Mouse (Mus musculus): ENCODE results near the gene Hes5.

The Hes5 gene

DNA sequence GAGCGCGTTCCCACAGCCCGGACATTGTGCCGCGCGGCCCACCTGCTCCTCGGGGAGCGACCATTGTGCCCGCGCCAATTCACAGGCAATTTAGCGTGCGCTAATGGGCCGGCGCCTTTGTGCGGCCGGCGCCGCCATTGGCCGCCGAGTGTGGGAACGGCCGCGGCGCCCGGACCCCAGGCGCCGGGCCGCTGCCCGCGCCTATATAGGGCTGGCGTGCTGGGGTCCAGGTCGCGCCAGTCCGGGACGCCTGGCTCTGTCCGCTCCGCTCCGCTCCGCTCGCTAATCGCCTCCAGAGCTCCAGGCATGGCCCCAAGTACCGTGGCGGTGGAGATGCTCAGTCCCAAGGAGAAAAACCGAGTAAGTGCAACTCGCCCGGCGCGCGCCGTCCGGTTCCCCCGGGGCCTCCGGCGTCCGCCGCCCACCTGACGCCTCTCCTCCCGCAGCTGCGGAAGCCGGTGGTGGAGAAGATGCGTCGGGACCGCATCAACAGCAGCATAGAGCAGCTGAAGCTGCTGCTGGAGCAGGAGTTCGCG lies at the start of gene Hes5:
Gene Hes5, plus strand, starts transcription at position 234 of the 536 bp plus-strand sequence.
- DNase-seq (ENCODE audit: low spot score in 2 of 2) = peak in 1 of 2 experiments; percentile 61

GRCm38 (mm10) chr4:154911644-154912043 lies 49.1 kb upstream of the Hes5 start:
- no peak for DNase-seq (ENCODE audit: low spot score in 2 of 2)

- DNase-seq (ENCODE audit: low spot score in 2 of 2) = no peak
These were observed 46.9 kb upstream of the Hes5 start for GRCm38 (mm10) chr4:154913845-154914244.

DNA sequence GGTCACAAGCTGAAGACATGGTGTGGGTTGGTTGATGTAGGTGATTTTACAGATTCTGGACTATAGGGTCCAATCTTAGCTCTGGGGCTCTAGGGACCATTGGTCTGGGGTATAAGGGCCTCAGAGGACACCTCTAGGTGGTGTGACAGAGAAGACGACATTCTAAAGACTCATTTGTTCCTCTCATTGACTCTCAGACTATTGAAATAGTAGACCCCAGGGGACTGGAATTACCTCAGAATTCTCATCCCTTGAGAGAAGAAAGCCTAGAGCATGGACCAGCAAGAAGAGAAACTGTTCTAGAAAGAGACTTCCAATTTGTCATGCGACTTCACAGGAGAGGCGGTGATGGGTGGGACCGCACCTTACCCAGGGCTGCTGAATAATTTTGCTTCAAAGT lies 46.5 kb upstream of the Hes5 start:
- DNase-seq (ENCODE audit: low spot score in 2 of 2) = no peak

- no peak for DNase-seq (ENCODE audit: low spot score in 2 of 2)
These were observed 46.0 kb upstream of the Hes5 start for GRCm38 (mm10) chr4:154914707-154915106.

DNA sequence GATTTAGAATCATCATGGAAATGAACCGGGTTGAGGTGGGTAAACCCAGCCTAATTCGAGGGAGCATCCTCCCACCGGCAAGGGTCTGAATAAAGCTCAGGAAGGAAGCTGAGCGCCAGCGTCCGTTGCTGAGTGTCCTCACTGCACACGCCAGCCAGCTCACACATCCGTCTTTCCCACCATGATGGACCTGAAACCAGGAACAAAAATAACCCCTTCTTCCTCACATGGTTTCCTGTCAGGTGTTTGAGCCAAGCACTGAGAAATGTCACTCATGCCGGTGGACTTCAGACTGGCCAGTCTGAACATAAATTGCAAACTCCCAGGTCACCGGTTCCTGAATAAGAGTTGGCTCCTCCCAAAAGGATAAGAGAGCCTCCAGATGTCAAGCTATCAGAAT lies 45.4 kb upstream of the Hes5 start:
- no peak for DNase-seq (ENCODE audit: low spot score in 2 of 2)

- DNase-seq (ENCODE audit: low spot score in 2 of 2) = no peak
These were observed 44.1 kb upstream of the Hes5 start for GRCm38 (mm10) chr4:154916662-154917061.

- no peak for DNase-seq (ENCODE audit: low spot score in 2 of 2)
These were observed 38.4 kb upstream of the Hes5 start for GRCm38 (mm10) chr4:154922291-154922690.

DNA sequence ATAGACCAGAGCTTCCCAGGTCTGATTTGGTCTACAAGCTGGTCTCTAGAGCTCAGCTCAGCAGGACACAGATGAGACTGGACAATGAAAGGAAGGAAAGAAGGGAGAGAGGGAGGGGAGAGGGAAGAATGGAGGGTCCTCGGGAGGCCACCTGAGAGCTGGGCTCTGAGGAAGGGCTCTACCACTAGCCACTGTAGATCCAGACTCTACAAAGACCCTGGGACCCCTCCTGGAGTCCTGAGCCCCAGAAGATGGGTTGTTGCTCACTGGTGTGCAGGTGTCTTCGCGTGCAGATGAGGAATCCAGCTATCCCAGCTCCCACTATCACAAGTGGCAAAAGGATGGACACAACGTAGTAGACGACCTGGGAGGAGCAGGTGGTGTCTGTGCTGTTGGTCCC lies 37.8 kb upstream of the Hes5 start:
- no peak for DNase-seq (ENCODE audit: low spot score in 2 of 2)

- no peak for DNase-seq (ENCODE audit: low spot score in 2 of 2)
These were observed 35.3 kb upstream of the Hes5 start for GRCm38 (mm10) chr4:154925413-154925812.

- DNase-seq (ENCODE audit: low spot score in 2 of 2) = no peak
These were observed 33.5 kb upstream of the Hes5 start for GRCm38 (mm10) chr4:154926969-154927898.

DNA sequence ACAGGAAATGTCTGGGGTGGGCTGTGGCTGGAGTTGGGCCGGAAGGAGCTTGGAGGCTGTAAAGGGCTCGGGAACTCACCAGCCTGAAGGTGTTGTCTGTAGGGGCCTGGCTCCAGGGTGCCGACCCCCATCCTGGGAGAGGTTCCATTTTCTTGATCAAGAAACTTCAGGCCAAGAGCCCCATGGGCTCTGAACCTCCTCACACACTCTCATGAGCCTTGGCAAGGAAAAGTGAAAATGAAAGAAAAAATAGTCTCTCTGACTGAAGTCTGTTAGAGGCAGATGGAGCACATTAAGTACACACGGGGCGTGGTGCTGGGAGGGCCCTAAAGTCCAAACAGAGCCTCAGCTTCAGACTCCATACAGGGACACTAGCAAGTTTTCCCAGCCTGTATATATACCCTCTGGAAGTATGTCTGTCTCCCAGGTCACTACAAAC lies 32.8 kb upstream of the Hes5 start:
- no peak for DNase-seq (ENCODE audit: low spot score in 2 of 2)

DNA sequence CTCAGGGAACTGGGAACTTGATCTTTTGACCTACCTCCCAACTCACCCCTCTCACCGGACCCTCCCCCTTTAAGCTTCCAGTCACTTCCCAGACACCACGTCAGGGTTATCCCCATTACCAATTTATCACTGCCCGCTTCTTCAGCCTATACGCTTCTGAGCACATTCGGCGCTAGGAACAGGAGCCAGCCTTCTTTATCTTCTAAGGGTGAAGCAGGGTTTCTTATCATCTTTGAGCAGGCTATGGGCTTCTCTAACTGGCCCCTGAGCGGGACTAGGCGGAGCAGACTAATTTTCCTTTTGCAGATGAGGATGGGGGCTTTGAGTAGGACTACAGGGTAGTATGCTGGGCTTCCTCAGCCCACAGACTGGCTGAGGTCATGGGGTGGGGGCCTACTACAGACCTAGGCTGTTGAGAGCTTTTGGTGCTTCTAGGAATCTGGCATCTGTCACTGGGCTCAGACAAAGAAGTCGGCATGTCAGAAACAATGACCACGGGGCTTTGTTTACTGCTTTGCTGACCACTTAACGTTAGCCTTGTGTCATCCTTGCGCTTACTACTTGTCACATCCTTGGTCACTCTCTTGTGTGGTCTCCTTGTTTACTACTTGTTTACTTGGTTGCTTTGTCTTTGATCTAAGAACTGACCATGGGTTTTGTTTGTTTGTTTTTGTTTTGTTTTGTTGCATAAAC lies 32.2 kb upstream of the Hes5 start, which contains the start of gene Tnfrsf14:
Gene Tnfrsf14, minus strand, starts transcription at position 169 of the 693 bp plus-strand sequence.
- DNase-seq (ENCODE audit: low spot score in 2 of 2) = no peak

DNA sequence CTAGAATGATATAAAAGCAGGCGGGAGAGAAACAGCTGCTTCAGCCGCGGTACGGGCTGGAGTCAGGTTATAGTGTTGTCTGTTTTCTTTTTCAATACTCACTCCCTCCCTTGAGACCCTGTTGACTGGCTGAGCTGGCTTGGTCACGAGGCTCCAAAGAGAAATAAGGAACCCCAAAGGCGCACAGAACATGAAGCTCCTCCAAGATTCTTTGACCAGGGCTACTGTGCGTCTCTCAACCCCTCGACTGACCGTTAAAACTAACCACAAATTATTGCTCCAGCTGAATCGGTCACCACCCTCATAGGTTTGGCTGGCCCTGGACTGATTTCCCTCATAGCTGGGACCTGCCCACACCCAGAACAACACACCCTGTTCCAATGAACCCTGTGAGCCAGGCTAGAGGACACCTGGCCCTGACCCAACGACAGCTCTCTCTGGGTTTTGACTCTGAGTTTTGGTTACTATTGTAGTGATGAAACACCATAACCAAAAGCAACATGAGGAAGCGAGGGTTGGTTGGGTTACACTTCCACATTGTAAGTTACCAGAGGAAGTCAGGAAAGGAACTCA lies 31.5 kb upstream of the Hes5 start:
- no peak for DNase-seq (ENCODE audit: low spot score in 2 of 2)

DNA sequence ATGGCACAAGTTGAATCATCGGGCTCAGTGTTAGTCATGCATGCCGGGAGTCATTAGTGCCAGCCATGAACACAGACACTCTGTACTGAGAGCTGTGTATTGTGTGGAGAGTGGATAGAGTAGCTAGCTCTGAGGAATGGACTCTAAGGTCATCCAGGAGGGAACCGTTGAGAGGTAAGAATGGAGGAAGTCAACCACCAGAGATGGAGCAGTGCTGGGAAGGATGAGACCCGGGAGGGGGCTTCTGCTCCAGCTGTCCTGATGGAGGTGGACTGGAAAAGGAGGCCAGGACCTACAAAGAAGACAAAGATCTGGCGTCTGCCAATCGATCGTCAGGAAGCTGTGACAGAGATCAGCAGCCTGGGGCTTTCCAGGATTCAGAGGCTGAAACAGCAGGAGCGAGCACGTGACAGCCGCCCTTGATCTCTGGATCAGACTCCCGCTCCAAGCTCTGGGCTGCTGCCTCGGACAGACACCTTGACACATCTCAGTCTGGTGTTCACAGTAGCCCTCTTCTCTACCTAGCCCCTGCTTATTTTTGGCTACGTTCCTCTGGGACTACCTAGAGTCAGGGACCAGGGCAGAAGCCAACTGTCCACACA lies 27.3 kb upstream of the Hes5 start:
- DNase-seq (ENCODE audit: low spot score in 2 of 2) = no peak

- DNase-seq (ENCODE audit: low spot score in 2 of 2) = no peak
These were observed 25.9 kb upstream of the Hes5 start for GRCm38 (mm10) chr4:154934800-154935199.

GRCm38 (mm10) chr4:154935788-154936187 lies 24.9 kb upstream of the Hes5 start:
- no peak for DNase-seq (ENCODE audit: low spot score in 2 of 2)

- no peak for DNase-seq (ENCODE audit: low spot score in 2 of 2)
These were observed 24.0 kb upstream of the Hes5 start for GRCm38 (mm10) chr4:154936542-154937255.

DNA sequence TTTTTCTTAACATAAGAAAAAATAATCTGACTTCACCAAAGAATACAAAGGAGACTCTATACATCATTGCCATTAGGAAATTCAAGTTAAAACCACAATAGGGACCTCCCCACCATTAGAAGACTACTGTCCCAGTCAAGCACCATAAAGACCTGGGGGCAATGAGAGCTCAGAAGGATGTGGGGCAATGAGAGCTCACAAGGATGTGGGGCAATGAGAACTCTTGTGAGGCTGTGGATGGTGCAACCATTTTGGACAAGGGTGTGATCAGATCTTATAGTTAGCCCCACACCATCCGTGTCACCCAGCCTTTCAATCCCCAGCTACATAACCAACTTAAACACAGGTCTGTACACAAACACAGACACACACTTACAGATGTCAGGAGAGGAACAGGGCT lies 23.0 kb upstream of the Hes5 start:
- no peak for DNase-seq (ENCODE audit: low spot score in 2 of 2)

DNA sequence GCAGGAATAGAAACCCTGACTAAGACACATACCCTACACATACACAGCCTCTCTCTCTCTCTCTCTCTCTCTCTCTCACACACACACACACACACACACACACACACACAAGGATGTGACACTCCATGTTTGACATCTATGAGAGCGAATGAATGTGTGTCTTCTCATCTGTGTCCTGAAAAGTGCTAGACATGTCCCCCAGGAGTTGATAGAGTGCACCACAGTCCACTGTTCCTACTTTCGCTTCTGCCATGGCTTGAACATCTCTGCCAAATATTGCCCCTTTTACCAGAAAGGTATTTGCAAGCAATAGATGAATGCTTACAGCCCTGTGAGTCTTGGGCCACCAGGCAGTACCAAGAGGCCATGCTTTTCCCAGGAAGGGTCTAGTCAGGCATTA lies 20.6 kb upstream of the Hes5 start:
- DNase-seq (ENCODE audit: low spot score in 2 of 2) = no peak

DNA sequence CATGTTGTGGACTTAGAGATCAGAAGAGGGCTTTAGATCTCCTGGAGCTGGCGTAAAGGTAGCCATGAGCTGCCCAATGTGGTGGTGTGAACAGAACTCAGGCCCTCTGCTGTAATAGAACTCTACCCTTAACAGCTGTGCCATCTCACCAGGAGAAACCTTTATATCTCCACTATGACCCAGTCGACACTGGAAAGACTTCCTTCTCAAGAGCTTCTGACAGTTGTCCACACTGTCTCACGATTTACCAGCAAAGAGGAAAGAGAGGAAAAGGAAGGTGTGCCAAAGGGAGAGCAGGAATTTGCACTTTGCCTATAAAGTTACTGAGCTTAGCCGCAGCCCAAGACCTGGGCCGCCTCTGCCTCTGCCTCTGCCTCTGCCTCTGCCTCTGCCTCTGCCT lies 18.9 kb upstream of the Hes5 start:
- no peak for DNase-seq (ENCODE audit: low spot score in 2 of 2)
